Comparison of ENCODE assay signal across 14 mouse cellular contexts in the genomic region with DNA sequence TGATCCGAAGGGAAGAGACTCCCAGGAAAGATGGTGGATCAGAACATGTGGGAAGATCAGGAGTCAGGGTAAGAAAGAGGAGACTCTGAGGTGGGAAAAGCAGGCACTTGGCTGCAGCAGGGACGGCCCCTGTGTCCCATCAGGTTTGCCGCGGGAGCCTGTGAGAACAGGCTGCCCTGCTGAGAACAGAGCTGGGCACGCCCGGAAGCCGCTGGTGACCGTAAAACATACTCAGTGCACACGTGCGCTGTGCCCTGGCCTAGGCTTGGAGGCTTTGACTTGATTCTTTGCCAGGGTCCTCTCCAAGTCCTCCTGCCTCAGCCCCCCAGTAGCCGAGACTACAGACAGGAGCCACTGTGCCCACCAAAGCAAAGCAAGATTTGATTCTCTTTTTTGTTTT. TPM values are rescaled to one million over a fixed set of nuclear protein-coding genes. Genes with fewer than 3 reads are reported as not detected.
DNase-seq lines count a peak whose midpoint lies in the region; ATAC-seq and TF ChIP-seq lines count a peak whose summit lies in the region.
"Had no signal": no experiment of that assay in that cellular context is flagged by ENCODE, and none has a peak within 500 bp of the region (broad histone marks: within the 10 kb centered on the region; RNA-seq: fewer than 3 reads in every experiment).

No protein-coding gene starts in this region.

- no peaks in the 10 kb centered on the region for H3K9me3 ChIP-seq in intestine, embryonic 14.5 days (ENCODE audit: control insufficient read depth, low read length)
- no peaks in the 10 kb centered on the region for H3K9me3 ChIP-seq in intestine, postnatal 0 days (ENCODE audit: control insufficient read depth)
- no peaks in the 10 kb centered on the region for H3K9me3 ChIP-seq in ES-E14 (ENCODE audit: control insufficient read depth, insufficient read depth, low read depth, low read length)
- H3K9me3 ChIP-seq in limb, embryonic 13.5 days: peaks cover 8% of the 10 kb centered on the region

- H3K36me3 ChIP-seq in intestine, embryonic 14.5 days (ENCODE audit: control insufficient read depth, insufficient read depth, low read length): no peaks in the 10 kb centered on the region
- no peaks in the 10 kb centered on the region for H3K36me3 ChIP-seq in intestine, postnatal 0 days (ENCODE audit: control insufficient read depth, insufficient read depth)
- no peaks in the 10 kb centered on the region for H3K36me3 ChIP-seq in ES-E14 (ENCODE audit: control insufficient read depth, insufficient read depth, low read length, poor library complexity, severe bottlenecking)
- no peaks in the 10 kb centered on the region for H3K36me3 ChIP-seq in limb, embryonic 13.5 days

- DNase-seq in intestine, embryonic 14.5 days (ENCODE audit: low spot score): peak; percentile 58
- DNase-seq in ES-E14 (ENCODE audit: low read depth, low spot score): no peak
- DNase-seq in adrenal gland, postnatal 4 days (ENCODE audit: low spot score in 2 of 2): no peak
- no peak for DNase-seq in testis, postnatal 14 days (ENCODE audit: low spot score)
- no peak for DNase-seq in cerebellum, adult 11-12 months
- DNase-seq: cerebellum, adult 9-11 months; kidney, adult 18-20 months; lung, adult 18-20 months; thymus, postnatal 36 days had no signal

- H3K27ac ChIP-seq in intestine, embryonic 14.5 days (ENCODE audit: low read depth): no peak overlapping the region
- no peak overlapping the region for H3K27ac ChIP-seq in intestine, postnatal 0 days (ENCODE audit: low read depth, low read length)
- no peak overlapping the region for H3K27ac ChIP-seq in ES-E14 (ENCODE audit: insufficient read depth, low read depth, low read length, poor library complexity, severe bottlenecking)
- H3K27ac ChIP-seq in bone marrow macrophage, adult 2 months (ENCODE audit: insufficient read depth, low read depth, low read length): no peak overlapping the region
- no peak overlapping the region for H3K27ac ChIP-seq in limb, embryonic 13.5 days

- no peak overlapping the region for H3K4me3 ChIP-seq in intestine, embryonic 14.5 days (ENCODE audit: low read depth, low read length)
- H3K4me3 ChIP-seq in intestine, postnatal 0 days (ENCODE audit: low read depth, low read length): no peak overlapping the region
- H3K4me3 ChIP-seq in ES-E14 (ENCODE audit: insufficient read depth in 1 of 2, low read depth in 1 of 2, low read length in 2 of 2, poor library complexity in 1 of 2, severe bottlenecking in 1 of 2): no peak overlapping the region
- peak overlapping the region; percentile 24; the same call in 1 of the 2 replicates for H3K4me3 ChIP-seq in bone marrow macrophage, adult 2 months (ENCODE audit: insufficient read depth, low read length)
- no peak overlapping the region for H3K4me3 ChIP-seq in limb, embryonic 13.5 days

- no peak for ATAC-seq in intestine, embryonic 14.5 days (replicated peaks; ENCODE audit: low FRiP score, low TSS enrichment, low read depth)
- ATAC-seq in intestine, postnatal 0 days: no peak
- no peak for ATAC-seq in limb, embryonic 13.5 days (ENCODE audit: low FRiP score, low read depth)

- H3K27me3 ChIP-seq in intestine, embryonic 14.5 days (replicated peaks; ENCODE audit: control insufficient read depth, insufficient read depth, low read length): no peaks in the 10 kb centered on the region
- 0 out of 2 replicates have a peak, but pooled peaks cover 3% of the 10 kb centered on the region for H3K27me3 ChIP-seq in intestine, postnatal 0 days (replicated peaks; ENCODE audit: control insufficient read depth, insufficient read depth, low read length)
- H3K27me3 ChIP-seq in limb, embryonic 13.5 days: peaks cover 11% of the 10 kb centered on the region; the same call in 1 of the 2 replicates

- TF ChIP-seq CTCF in intestine, postnatal 0 days (IDR thresholded peaks at IDR 0.05; ENCODE audit: low read depth): no peak
- no peak for TF ChIP-seq CTCF in bone marrow macrophage, adult 2 months (IDR thresholded peaks at IDR 0.05; ENCODE audit: low read depth, low read length)

- 18% methylated on average over 11 of the region's 11 CpGs for WGBS in intestine, embryonic 14.5 days
- 21% methylated on average over 11 of the region's 11 CpGs for WGBS in intestine, postnatal 0 days
- WGBS in limb, embryonic 13.5 days: 6% methylated on average over 11 of the region's 11 CpGs

- in situ Hi-C loops in ES-E14 (cut with MboI; ENCODE audit: low sequenced_read_pairs in 2 of 2, unreplicated experiment in 2 of 2): no loop called here

- no peak for TF ChIP-seq POLR2A in bone marrow macrophage, adult 2 months (IDR thresholded peaks at IDR 0.05; ENCODE audit: borderline replicate concordance, low read depth, low read length)

- peaks cover 6% of the 10 kb centered on the region; the same call in 1 of the 2 replicates for H3K4me1 ChIP-seq in intestine, embryonic 14.5 days (replicated peaks; ENCODE audit: control insufficient read depth, insufficient read depth, low read length)
- no peaks in the 10 kb centered on the region for H3K4me1 ChIP-seq in intestine, postnatal 0 days (replicated peaks; ENCODE audit: control insufficient read depth, insufficient read depth, low read length)
- 0 out of 4 replicates have a peak, but pooled peaks cover 0 to 2% of the 10 kb centered on the region in 2 experiments for H3K4me1 ChIP-seq in ES-E14 (ENCODE audit: control insufficient read depth in 2 of 2, insufficient read depth in 2 of 2, low read length in 2 of 2, poor library complexity in 1 of 2)
- no peaks in the 10 kb centered on the region for H3K4me1 ChIP-seq in bone marrow macrophage, adult 2 months (ENCODE audit: control insufficient read depth, insufficient read depth, low read length)
- H3K4me1 ChIP-seq in limb, embryonic 13.5 days: peaks cover 10% of the 10 kb centered on the region

- peak overlapping the region; percentile 3; the same call in 1 of the 2 replicates for H3K4me2 ChIP-seq in intestine, embryonic 14.5 days (ENCODE audit: low read length)
- no peak overlapping the region; the same call in 1 of the 2 replicates for H3K4me2 ChIP-seq in intestine, postnatal 0 days (replicated peaks; ENCODE audit: low read depth)
- peak overlapping the region; percentile 41; the same call in 1 of the 2 replicates for H3K4me2 ChIP-seq in limb, embryonic 13.5 days (replicated peaks)

- H3K9ac ChIP-seq in intestine, embryonic 14.5 days (ENCODE audit: low read length): no peak overlapping the region
- H3K9ac ChIP-seq in intestine, postnatal 0 days (ENCODE audit: low read depth, low read length): no peak overlapping the region
- no peak overlapping the region for H3K9ac ChIP-seq in ES-E14 (ENCODE audit: insufficient read depth, low read depth, low read length, poor library complexity, severe bottlenecking)
- H3K9ac ChIP-seq in limb, embryonic 13.5 days: no peak overlapping the region

TF ChIP-seq in ES-E14, 5 proteins besides CTCF, POLR2A, EP300 and RAD21:
- TF ChIP-seq HCFC1 (IDR thresholded peaks at IDR 0.05; ENCODE audit: borderline replicate concordance, insufficient read depth, low read length): no peak
- TF ChIP-seq ZNF384 (IDR thresholded peaks at IDR 0.05; ENCODE audit: low read depth, low read length): peak; percentile 49; the same call in 1 of the 2 replicates

RNA-seq across cellular contexts. Expression of a gene that starts 26.5 kb away (rescaled TPM):
- polyA plus RNA-seq in intestine, embryonic 14.5 days (2014; fragmentation: Nextera tagmentation; extraction: Ambion mirVana): 1.3 and 1.4 TPM in 2 replicates
- polyA plus RNA-seq in intestine, postnatal 0 days (2015; fragmentation: Nextera tagmentation; extraction: Ambion mirVana): 1.9 and 2.4 TPM in 2 replicates
- 5.6 and 8.9 TPM in 2 replicates for total RNA-seq in ES-E14 (2012; rRNA removed)
- 3.2 and 7.6 TPM in 2 replicates for polyA plus RNA-seq in bone marrow macrophage, adult 2 months (2012; ENCODE audit: insufficient read depth, insufficient read length, missing spikeins)
- 1.8 and 3.4 TPM in 2 replicates for polyA plus RNA-seq in limb, embryonic 13.5 days (2015; fragmentation: Nextera tagmentation; extraction: Ambion mirVana)
- under 1 TPM in 1 of 2 experiments, not detected in 1; 0.68 TPM for total RNA-seq in adrenal gland, postnatal 4 days (2021)
- total RNA-seq: adrenal gland, adult 18-20 months; gastrocnemius, adult 8-10 months had no signal
